Mouse (Mus musculus): ENCODE measurements at regions not wholly inside any gene's neighbourhood (a gene's known extent, or its start where the extent isn't known, plus 50 kb on each side); places are given as distances from the start of the nearest gene placed in this dataset.

DNA sequence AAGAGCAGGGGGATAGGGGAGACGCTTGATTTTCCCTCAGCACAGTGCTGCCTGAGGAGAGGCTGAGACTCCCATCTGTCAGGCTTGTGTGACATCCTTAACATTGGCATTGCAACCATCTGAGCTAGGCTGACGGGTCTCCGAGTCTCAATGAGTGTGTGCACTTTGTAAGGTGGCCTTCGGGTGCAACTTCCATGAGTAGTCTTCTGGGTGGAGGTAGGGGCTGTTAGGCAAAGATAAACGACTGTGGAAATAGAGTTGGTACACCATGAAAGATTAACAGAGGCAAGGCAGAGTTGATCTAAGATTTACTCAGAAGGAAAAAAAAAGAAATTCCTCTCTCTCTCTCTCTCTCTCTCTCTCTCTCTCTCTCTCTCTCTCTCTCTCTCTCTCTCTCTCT, 211.2 kb upstream of the Nr5a2 start:
- no peak for DNase-seq (ENCODE audit: low read depth, low spot score)
- Histone ChIP-seq H3K27me3 (ENCODE audit: control insufficient read depth in 1 of 2, insufficient read depth in 2 of 2, low read length in 2 of 2) (no peaks in the 10 kb centered on the region), H3K36me3 (ENCODE audit: control insufficient read depth in 1 of 2, insufficient read depth in 2 of 2, low read length in 2 of 2) (no peaks in the 10 kb centered on the region), H3K79me2 (ENCODE audit: control insufficient read depth, insufficient read depth, low read length, poor library complexity) (no peaks in the 10 kb centered on the region), H3K4me3 (ENCODE audit: control insufficient read depth in 1 of 2, insufficient read depth in 1 of 2, low read depth in 2 of 2, low read length in 2 of 2) (no peak overlapping the region), H3K9ac (ENCODE audit: control insufficient read depth, low read depth, low read length, poor library complexity, severe bottlenecking) (no peak overlapping the region), H3K27ac (ENCODE audit: control insufficient read depth, low read depth, low read length) (no peak overlapping the region), H3K9me3 (replicated peaks; ENCODE audit: insufficient read depth, low read length) (no peaks in the 10 kb centered on the region), H3K4me1 (ENCODE audit: control insufficient read depth in 1 of 2, insufficient read depth in 2 of 2, low read length in 2 of 2) (no peaks in the 10 kb centered on the region)
- TF ChIP-seq USF1 (IDR thresholded peaks at IDR 0.05; ENCODE audit: low read depth, low read length) (no peak), RAD21 (IDR thresholded peaks at IDR 0.05; ENCODE audit: low read depth, low read length) (no peak), TCF12 (IDR thresholded peaks at IDR 0.05; ENCODE audit: low read depth, low read length) (no peak), MAX (IDR thresholded peaks at IDR 0.05; ENCODE audit: low read length) (no peak), MYB (IDR thresholded peaks at IDR 0.05; ENCODE audit: low read depth, low read length) (no peak), ZC3H11A (IDR thresholded peaks at IDR 0.05; ENCODE audit: low read depth, low read length) (no peak), ETS1 (IDR thresholded peaks at IDR 0.05; ENCODE audit: low read depth, low read length) (no peak), GABPA (IDR thresholded peaks at IDR 0.05; ENCODE audit: low read depth, low read length) (no peak), SMC3 (IDR thresholded peaks at IDR 0.05; ENCODE audit: low read depth, low read length) (no peak)

DNA sequence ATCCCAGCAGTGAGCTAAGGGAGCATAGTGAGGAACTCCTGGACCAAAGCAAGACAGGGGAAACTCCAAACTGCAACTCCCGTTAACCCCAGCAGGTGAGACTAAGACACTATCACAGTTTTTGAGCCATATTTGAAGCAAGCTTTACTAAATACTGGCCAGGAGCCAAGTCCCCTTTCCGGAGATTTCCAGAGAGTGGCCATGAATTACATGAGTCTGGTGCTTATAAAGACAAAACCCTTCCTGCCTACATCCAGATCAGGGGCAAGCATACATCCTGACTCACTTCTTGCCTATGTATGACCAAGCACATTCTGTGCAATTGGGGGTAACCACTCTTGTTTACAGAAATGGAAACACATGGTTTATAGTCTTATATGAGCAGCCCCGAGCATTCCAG, 187.6 kb upstream of the Nr5a2 start:
- no peak overlapping the region for H3K27ac ChIP-seq (ENCODE audit: control insufficient read depth, low read depth, low read length)
- no peaks in the 10 kb centered on the region for H3K27me3 ChIP-seq (ENCODE audit: control insufficient read depth in 1 of 2, insufficient read depth in 2 of 2, low read length in 2 of 2)
- TF ChIP-seq EP300 (IDR thresholded peaks at IDR 0.05; ENCODE audit: low read depth in 1 of 2, low read length in 2 of 2) (no peak), CTCF (IDR thresholded peaks at IDR 0.05 in 2 of 3, conservative IDR thresholded peaks at IDR 0.05 in 1 of 3; ENCODE audit: control insufficient read depth in 1 of 3, insufficient read depth in 1 of 3, low read depth in 2 of 3, low read length in 3 of 3, poor library complexity in 1 of 3, severe bottlenecking in 1 of 3) (no peak), E2F4 (IDR thresholded peaks at IDR 0.05; ENCODE audit: borderline replicate concordance, low read depth, low read length) (no peak), GATA1 (IDR thresholded peaks at IDR 0.05; ENCODE audit: low read depth, low read length) (no peak), MAZ (IDR thresholded peaks at IDR 0.05; ENCODE audit: low read depth, low read length) (no peak), POLR2AphosphoS5 (IDR thresholded peaks at IDR 0.05; ENCODE audit: borderline replicate concordance, low read depth, low read length) (no peak), HCFC1 (IDR thresholded peaks at IDR 0.05; ENCODE audit: low read depth, low read length) (no peak), MAX (IDR thresholded peaks at IDR 0.05; ENCODE audit: low read length) (no peak), UBTF (IDR thresholded peaks at IDR 0.05; ENCODE audit: borderline replicate concordance, insufficient read depth, low read depth, low read length) (no peak), SMC3 (IDR thresholded peaks at IDR 0.05; ENCODE audit: low read depth, low read length) (no peak), MEF2A (IDR thresholded peaks at IDR 0.05; ENCODE audit: extremely low read depth, insufficient replicate concordance, low read depth, low read length, poor library complexity, severe bottlenecking) (no peak), RCOR1 (IDR thresholded peaks at IDR 0.05; ENCODE audit: low read depth, low read length) (no peak), ZMIZ1 (IDR thresholded peaks at IDR 0.05; ENCODE audit: low read depth, low read length) (no peak), NRF1 (IDR thresholded peaks at IDR 0.05; ENCODE audit: insufficient read depth, low read depth, low read length, poor library complexity, severe bottlenecking) (no peak), TCF12 (IDR thresholded peaks at IDR 0.05; ENCODE audit: low read depth, low read length) (no peak)
- H3K79me2 ChIP-seq (ENCODE audit: control insufficient read depth, insufficient read depth, low read length, poor library complexity), result no peaks in the 10 kb centered on the region
- H3K4me1 ChIP-seq (ENCODE audit: control insufficient read depth in 1 of 2, insufficient read depth in 2 of 2, low read length in 2 of 2), result no peaks in the 10 kb centered on the region
- no peaks in the 10 kb centered on the region for H3K9me3 ChIP-seq (replicated peaks; ENCODE audit: insufficient read depth, low read length)
- H3K36me3 ChIP-seq (ENCODE audit: control insufficient read depth in 1 of 2, insufficient read depth in 2 of 2, low read length in 2 of 2), result no peaks in the 10 kb centered on the region
- H3K4me3 ChIP-seq (ENCODE audit: control insufficient read depth in 1 of 2, insufficient read depth in 1 of 2, low read depth in 2 of 2, low read length in 2 of 2), result no peak overlapping the region
- H3K9ac ChIP-seq (ENCODE audit: control insufficient read depth, low read depth, low read length, poor library complexity, severe bottlenecking), result no peak overlapping the region
- no peak for DNase-seq (ENCODE audit: low read depth, low spot score)

All from MEL (cell line).